Comparison of ENCODE assay signal across 9 mouse cellular contexts in the genomic region with DNA sequence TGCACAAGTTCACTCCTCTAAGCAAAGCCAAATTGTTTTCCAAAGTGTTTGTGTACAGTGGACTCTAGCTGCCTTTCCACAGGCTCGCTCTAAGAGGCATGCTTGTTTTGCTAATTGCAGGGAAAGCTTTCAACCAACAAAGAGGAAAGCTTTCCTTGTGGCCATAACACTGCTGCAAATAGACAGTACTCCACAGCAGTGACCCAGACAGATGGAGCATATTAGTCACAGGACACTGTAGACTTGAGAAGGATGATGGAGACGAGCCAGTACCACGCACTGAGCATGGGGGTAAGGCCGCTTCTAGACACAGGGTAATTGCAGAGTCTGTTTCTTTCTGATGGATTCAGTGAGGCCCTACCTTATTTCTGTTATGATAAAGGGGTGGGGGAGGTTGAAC. TPM values are rescaled to one million over a fixed set of nuclear protein-coding genes. Genes with fewer than 3 reads are reported as not detected.
A peak's percentile ranks its signal among the peaks of the same experiment; 100 is the strongest.
DNase-seq lines count a peak whose midpoint lies in the region; ATAC-seq and TF ChIP-seq lines count a peak whose summit lies in the region.
"Had no signal": no experiment of that assay in that cellular context is flagged by ENCODE, and none has a peak within 500 bp of the region (broad histone marks: within the 10 kb centered on the region; RNA-seq: fewer than 3 reads in every experiment).

No protein-coding gene starts in this region.

- DNase-seq in heart, postnatal 36 days: no peak
- DNase-seq in adipocyte (ENCODE audit: low spot score): peak; percentile 45
- DNase-seq in cerebellum, adult 8-10 months: peak; percentile 54
- peak; percentile 76 for DNase-seq in lung, postnatal 0 days (ENCODE audit: low spot score)
- no peak for DNase-seq in left cerebral cortex, postnatal 10 days (ENCODE audit: extremely low spot score in 1 of 2, low spot score in 2 of 2)
- DNase-seq in thymus, postnatal 0 days (ENCODE audit: low spot score): no peak
- DNase-seq: liver, postnatal 0 days had no signal

- H3K4me2 ChIP-seq in heart, embryonic 16.5 days (ENCODE audit: low read depth, low read length): no peak overlapping the region
- no peak overlapping the region for H3K4me2 ChIP-seq in lung, postnatal 0 days (replicated peaks; ENCODE audit: low read depth, low read length)

- H3K4me1 ChIP-seq in heart, embryonic 16.5 days (ENCODE audit: control insufficient read depth, insufficient read depth, low read length): peaks cover 11% of the 10 kb centered on the region
- peaks cover 3% of the 10 kb centered on the region; the same call in 1 of the 2 replicates for H3K4me1 ChIP-seq in lung, postnatal 0 days (ENCODE audit: insufficient read depth, low read depth, low read length)

- peak; percentile 41; the same call in 1 of the 2 replicates for ATAC-seq in heart, embryonic 16.5 days (replicated peaks; ENCODE audit: extremely low read depth, insufficient read depth, low FRiP score)
- ATAC-seq in lung, postnatal 0 days: peak; percentile 69
- ATAC-seq: liver, postnatal 0 days had no signal

- TF ChIP-seq EP300 in lung, postnatal 0 days (IDR thresholded peaks at IDR 0.05): no peak

- no peaks in the 10 kb centered on the region for H3K36me3 ChIP-seq in heart, embryonic 16.5 days (ENCODE audit: control insufficient read depth, insufficient read depth)
- no peaks in the 10 kb centered on the region for H3K36me3 ChIP-seq in lung, postnatal 0 days (ENCODE audit: insufficient read depth, low read length)

- no peak overlapping the region for H3K9ac ChIP-seq in heart, embryonic 16.5 days (ENCODE audit: low read length)
- H3K9ac ChIP-seq in lung, postnatal 0 days (replicated peaks; ENCODE audit: low read depth): no peak overlapping the region
- H3K9ac ChIP-seq: liver, postnatal 0 days had no signal

- H3K9me3 ChIP-seq in heart, embryonic 16.5 days (replicated peaks; ENCODE audit: control insufficient read depth, low read length): no peaks in the 10 kb centered on the region
- no peaks in the 10 kb centered on the region for H3K9me3 ChIP-seq in lung, postnatal 0 days (ENCODE audit: low read length)

- 62% methylated on average over 4 of the region's 4 CpGs for WGBS in heart, embryonic 16.5 days
- WGBS in lung, postnatal 0 days: 57% methylated on average over 4 of the region's 4 CpGs

- no peak overlapping the region for H3K27ac ChIP-seq in heart, embryonic 16.5 days (ENCODE audit: low read length)
- no peak overlapping the region for H3K27ac ChIP-seq in lung, postnatal 0 days (ENCODE audit: low read length)
- H3K27ac ChIP-seq: layer of hippocampus, adult 2 months had no signal

- no peak overlapping the region for H3K4me3 ChIP-seq in heart, embryonic 16.5 days (ENCODE audit: low read length)
- H3K4me3 ChIP-seq in lung, postnatal 0 days (ENCODE audit: low read depth, low read length): no peak overlapping the region
- H3K4me3 ChIP-seq: layer of hippocampus, adult 2 months had no signal

- intact Hi-C loops in heart, postnatal 36 days (cut with DNase I): no loop called here
- intact Hi-C loops in left cerebral cortex, postnatal 10 days (cut with DNase I): no loop called here

- no peak for TF ChIP-seq CTCF in lung, postnatal 0 days (IDR thresholded peaks at IDR 0.05)

- no peaks in the 10 kb centered on the region for H3K27me3 ChIP-seq in heart, embryonic 16.5 days (ENCODE audit: control insufficient read depth, insufficient read depth, low read length)
- no peaks in the 10 kb centered on the region for H3K27me3 ChIP-seq in lung, postnatal 0 days (replicated peaks; ENCODE audit: insufficient read depth, low read length)

RNA-seq across cellular contexts. Expression of gene Sgms1, which starts 33.3 kb away (rescaled TPM):
- 40.1 and 41.3 TPM in 2 replicates for polyA plus RNA-seq in heart, embryonic 16.5 days (2015; fragmentation: Nextera tagmentation; extraction: Ambion mirVana)
- 10 to 100 TPM; 60.2 to 76.0 TPM for total RNA-seq in heart, postnatal 36 days (2021)
- 59.3 and 74.9 TPM in 2 replicates for polyA plus RNA-seq in lung, postnatal 0 days (2015; fragmentation: Nextera tagmentation; extraction: Ambion mirVana)
- 10 to 100 TPM; 30.5 to 37.3 TPM for total RNA-seq in left cerebral cortex, postnatal 10 days (2021)
- 3.8 and 5.3 TPM in 2 replicates for polyA plus RNA-seq in thymus, postnatal 0 days (2015; fragmentation: Nextera tagmentation; extraction: Ambion mirVana)

Comparison
In these comparisons a context has a peak if more than half of its experiments do, and no peak if none do; other contexts are left out.
1. DNase-seq: peak in adipocyte (single experiment), cerebellum, adult 8-10 months (single experiment) and lung, postnatal 0 days (single experiment); none in heart, postnatal 36 days (0 of 2), left cerebral cortex, postnatal 10 days (0 of 2) and thymus, postnatal 0 days (single experiment).